Mouse (Mus musculus) testis, postnatal 10 days (tissue): Measurements from ENCODE around the gene Tspan4.
"Not testable (repeated sequence)": the region's sequence is repeated elsewhere in the genome, so short reads cannot be mapped to it uniquely, and the experiment has no call there.

ENCODE experiments used
- DNase-seq: peaks from one replicate; pipeline ENCODE4 v3.0.0; 2021; ENCODE audit warnings: low spot score

The Tspan4 gene

GRCm38 (mm10) chr7:141439140-141439679 lies 35.8 kb upstream of the Tspan4 start:
- no peak for DNase-seq

- no peak for DNase-seq
These were observed 35.2 kb upstream of the Tspan4 start for GRCm38 (mm10) chr7:141439811-141440210.

GRCm38 (mm10) chr7:141440613-141441012 lies 34.4 kb upstream of the Tspan4 start:
- DNase-seq = peak; percentile 81

GRCm38 (mm10) chr7:141441460-141441859 lies 33.6 kb upstream of the Tspan4 start:
- DNase-seq = no peak

- DNase-seq = no peak
These were observed 32.8 kb upstream of the Tspan4 start for GRCm38 (mm10) chr7:141442199-141442598.

- no peak for DNase-seq
These were observed 31.8 kb upstream of the Tspan4 start for GRCm38 (mm10) chr7:141443081-141443821.

- peak; percentile 78 for DNase-seq
These were observed 31.2 kb upstream of the Tspan4 start, which contains the start of gene Pidd1 for GRCm38 (mm10) chr7:141443828-141444237. TSS of gene Pidd1 (minus strand) at chr7:141444025.

GRCm38 (mm10) chr7:141446374-141446773 lies 28.7 kb upstream of the Tspan4 start:
- DNase-seq = not testable (repeated sequence)

- peak; percentile 94 for DNase-seq
These were observed 27.7 kb upstream of the Tspan4 start, which contains the start of gene Rplp2 for GRCm38 (mm10) chr7:141447110-141447991. TSS of gene Rplp2 (plus strand) at chr7:141447370.

GRCm38 (mm10) chr7:141451928-141452327 lies 23.1 kb upstream of the Tspan4 start:
- DNase-seq = no peak

GRCm38 (mm10) chr7:141453636-141454035 lies 21.4 kb upstream of the Tspan4 start:
- no peak for DNase-seq

- peak; percentile 99 for DNase-seq
These were observed 20.0 kb upstream of the Tspan4 start, which contains the start of gene Pnpla2 for GRCm38 (mm10) chr7:141454967-141455551. TSS of gene Pnpla2 (plus strand) at chr7:141455198.

- DNase-seq = peak; percentile 74
These were observed 19.3 kb upstream of the Tspan4 start for GRCm38 (mm10) chr7:141455610-141456314.

GRCm38 (mm10) chr7:141456739-141457138 lies 18.3 kb upstream of the Tspan4 start:
- no peak for DNase-seq

GRCm38 (mm10) chr7:141457236-141457635 lies 17.8 kb upstream of the Tspan4 start:
- DNase-seq = no peak

GRCm38 (mm10) chr7:141457986-141458660 lies 16.9 kb upstream of the Tspan4 start:
- DNase-seq = peak; percentile 73

- DNase-seq = peak; percentile 45
These were observed 16.4 kb upstream of the Tspan4 start for GRCm38 (mm10) chr7:141458661-141459060.

- DNase-seq = peak; percentile 44
These were observed 15.7 kb upstream of the Tspan4 start for GRCm38 (mm10) chr7:141459301-141459711.

- no peak for DNase-seq
These were observed 15.0 kb upstream of the Tspan4 start for GRCm38 (mm10) chr7:141460001-141460390.

GRCm38 (mm10) chr7:141460391-141461113 lies 14.5 kb upstream of the Tspan4 start, which contains the start of gene Cracr2b:
TSS of gene Cracr2b (plus strand) at chr7:141461094.
- DNase-seq = peak; percentile 47
